Mouse (Mus musculus) C2C12 (cell line): ENCODE results near the gene Ppp2r2c.

ENCODE experiments used
- CEBPB ChIP-seq: IDR thresholded peaks from one replicate; pipeline ENCODE4 v1.6.1; 2011; ENCODE audit warnings: low read depth, mild to moderate bottlenecking, control low read depth, moderate library complexity
- CTCF ChIP-seq: IDR thresholded peaks from one replicate; pipeline ENCODE4 v1.5.1; 2011; ENCODE audit not compliant: control insufficient read depth, insufficient read depth, insufficient read length
- MAX ChIP-seq: IDR thresholded peaks from one replicate; pipeline ENCODE4 v1.6.1; 2011; ENCODE audit warnings: mild to moderate bottlenecking, control low read depth

DNA sequence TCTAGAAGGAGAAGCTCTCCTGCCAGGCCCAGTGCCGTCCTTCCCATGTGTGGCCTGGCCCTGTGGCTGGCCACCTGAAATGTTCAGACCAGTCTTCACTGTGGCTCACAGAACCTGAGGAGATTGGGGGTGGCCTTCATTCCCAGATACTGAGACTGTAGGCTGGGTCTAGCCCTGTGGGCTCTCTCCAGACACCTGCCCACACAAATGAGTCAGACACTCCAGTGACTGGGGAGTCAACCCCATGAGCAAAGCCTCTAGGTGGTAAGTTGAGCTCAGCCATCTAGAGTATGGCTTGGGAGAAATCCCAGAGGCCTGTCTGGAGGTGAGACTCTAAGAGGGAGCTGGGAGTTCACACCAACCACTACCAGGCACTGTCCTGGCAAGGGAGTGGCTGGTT, 53.6 kb downstream of the Ppp2r2c start:
- TF ChIP-seq CEBPB = no peak
- TF ChIP-seq CTCF = no peak
- no peak for TF ChIP-seq MAX
